Mouse (Mus musculus) E14TG2a.4 (cell line): ENCODE data around the gene Hist2h2aa2.

Experiments
- CTCF ChIP-seq: conservative IDR thresholded peaks from 2 replicates; pipeline ENCODE4 v1.5.1; 2014; ENCODE audit warnings: low read length
- NANOG ChIP-seq: IDR thresholded peaks from 2 replicates; pipeline ENCODE4 v1.6.1; 2014; ENCODE audit warnings: borderline replicate concordance, low read length, mixed read lengths
- POU5F1 ChIP-seq: IDR thresholded peaks from 2 replicates; pipeline ENCODE4 v1.6.1; 2014; ENCODE audit warnings: low read length, borderline replicate concordance

DNA sequence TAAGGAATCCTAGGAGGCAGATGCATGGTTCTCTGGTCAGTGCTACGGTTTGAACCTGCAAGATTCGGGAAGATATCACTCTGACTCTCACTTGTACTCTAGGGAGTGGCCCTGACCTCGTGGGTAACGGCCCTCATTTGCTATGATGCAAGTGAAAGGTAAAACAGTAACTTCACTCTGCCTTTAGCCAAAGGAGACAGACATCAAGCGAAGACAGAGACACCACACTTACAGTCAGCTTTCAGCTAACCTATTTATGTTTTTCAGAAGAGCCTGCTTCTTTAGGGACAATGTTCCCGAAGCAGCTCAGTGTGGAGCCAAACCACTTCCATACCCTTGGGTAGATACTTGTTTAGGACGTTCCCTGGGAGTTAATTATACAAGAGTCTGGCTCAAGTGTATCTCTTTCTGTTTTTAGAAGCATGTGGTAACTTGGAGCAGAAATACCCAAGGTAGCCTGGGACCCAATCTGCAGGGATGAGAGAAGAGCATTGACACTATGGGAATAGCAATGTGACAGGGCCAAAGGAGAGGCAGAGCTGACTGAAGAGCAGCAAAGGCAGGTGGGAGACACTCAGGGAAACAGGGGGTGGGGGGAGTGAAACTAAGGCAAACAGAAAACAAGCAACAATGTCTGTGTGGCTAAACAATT is 4.0 kb upstream of the Hist2h2aa2 start:
- TF ChIP-seq CTCF (no peak), NANOG (no peak), POU5F1 (no peak)
